Mouse (Mus musculus): ENCODE measurements at regions not wholly inside any gene's neighbourhood (a gene's known extent, or its start where the extent isn't known, plus 50 kb on each side); places are given as distances from the start of the nearest gene placed in this dataset.

DNA sequence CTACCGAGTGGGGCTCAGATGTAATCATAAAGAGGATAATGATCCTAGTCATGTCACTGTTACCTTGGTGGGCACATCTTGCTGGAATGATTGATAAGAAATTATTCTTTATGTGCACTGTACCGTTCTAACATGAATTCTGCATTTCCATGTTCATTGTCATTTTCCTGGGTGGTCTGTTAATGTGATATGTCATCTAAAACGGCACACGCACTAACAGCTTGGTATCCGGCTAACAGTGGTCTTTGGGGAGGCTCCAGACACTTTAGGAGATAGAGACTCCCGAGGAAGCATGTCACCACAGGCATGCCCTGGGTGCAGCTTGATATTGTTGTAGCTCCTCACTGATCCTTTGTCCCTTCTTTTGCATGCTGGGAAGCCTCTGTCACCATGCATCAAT lies 1096.1 kb downstream of the Car8 start:
- DNase-seq (ENCODE audit: low spot score): no peak

DNA sequence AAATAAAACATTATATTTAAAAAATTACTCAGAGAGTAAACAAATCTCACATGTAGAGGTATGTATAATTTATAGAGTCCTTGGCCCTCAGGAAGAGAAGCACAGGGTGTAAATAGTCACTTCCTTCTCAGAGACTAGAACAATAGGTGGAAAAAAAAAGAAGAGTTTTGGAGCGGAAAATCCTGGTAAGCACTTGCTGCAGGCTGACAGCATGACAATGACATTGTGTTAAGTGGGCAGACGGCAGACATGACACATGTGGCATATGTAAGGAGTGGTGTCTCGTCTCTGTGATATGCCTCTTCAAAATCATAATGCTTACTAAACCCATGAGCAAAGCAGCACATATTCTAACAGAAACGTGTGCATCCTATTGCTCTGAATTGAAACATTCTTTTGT lies 1126.7 kb downstream of the Car8 start:
- DNase-seq (ENCODE audit: low spot score): no peak

DNA sequence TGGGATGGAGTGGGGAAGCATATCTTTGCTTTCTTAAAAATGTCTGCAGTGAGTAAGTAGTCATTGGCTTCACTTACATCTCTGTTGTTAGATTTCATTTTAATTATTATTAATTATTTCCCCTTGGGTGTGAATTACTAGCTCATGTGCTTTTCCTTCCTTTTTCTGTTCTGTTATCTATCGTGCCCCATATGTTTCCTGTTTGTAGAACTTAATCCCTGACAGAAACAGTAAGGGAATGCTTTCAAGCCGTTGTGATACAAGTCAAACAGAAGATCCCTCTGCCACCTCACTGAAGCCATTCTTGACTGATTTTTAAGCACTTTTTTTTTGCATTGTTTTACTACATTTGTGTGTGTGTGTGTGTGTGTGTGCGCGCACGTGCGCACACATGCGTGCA lies 1145.9 kb downstream of the Car8 start:
- no peak for DNase-seq (ENCODE audit: low spot score)

DNA sequence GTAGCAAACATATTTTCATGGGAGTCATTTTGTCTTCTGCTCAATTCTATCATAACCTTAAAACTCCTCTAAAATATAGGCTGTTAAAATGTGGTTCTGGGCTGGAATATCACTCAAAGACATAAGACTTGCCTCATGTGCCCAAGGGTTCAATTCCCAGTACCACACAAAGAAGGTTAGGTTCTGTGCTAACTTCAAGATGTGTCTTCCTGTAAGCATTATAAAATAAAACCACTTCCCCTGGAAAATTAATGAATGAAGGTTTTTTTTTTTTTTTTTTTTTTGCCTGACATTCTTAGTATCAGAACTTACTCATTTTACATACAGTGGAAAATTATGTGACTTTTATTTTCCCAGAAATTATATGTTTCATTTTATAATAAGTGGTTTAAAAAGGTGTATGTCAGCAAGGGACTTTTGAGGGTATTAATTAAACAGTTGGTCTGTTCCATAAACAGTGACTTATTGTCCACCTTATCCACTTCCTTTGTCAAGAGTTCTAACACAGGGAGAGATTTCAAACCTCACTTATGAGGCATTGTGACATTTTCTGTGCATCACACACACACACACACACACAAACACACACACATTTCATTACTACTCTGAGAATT lies 1147.5 kb downstream of the Car8 start:
- DNase-seq (ENCODE audit: low spot score): no peak
